Mouse (Mus musculus) stomach, embryonic 14.5 days (tissue): ENCODE data around the gene Padi4. TPM values are rescaled to one million over a fixed set of nuclear protein-coding genes. Genes with fewer than 3 reads are reported as not detected.
A peak's percentile ranks its signal among the peaks of the same experiment; 100 is the strongest.

Source experiments
- ATAC-seq: fragments of 200-750 bp; cut with Nextera tagmentation; 2 replicates; pipeline ENCODE4 v1.8.0; 2017; ENCODE audit warnings: low read depth, moderate TSS enrichment; ENCODE audit not compliant: insufficient number of reproducible peaks, insufficient read depth, low FRiP score
- H3K27ac ChIP-seq: fragments of 300-500 bp; sonication (generic); 2 replicates; pipeline ENCODE4 v1.5.1; 2014; ENCODE audit warnings: mild to moderate bottlenecking, low read length, moderate library complexity, mixed read lengths
- H3K27me3 ChIP-seq: fragments of 300-500 bp; sonication (generic); 2 replicates; pipeline ENCODE4 v1.6.1; 2014; ENCODE audit warnings: low read length, control low read depth, mixed read lengths; ENCODE audit not compliant: control insufficient read depth, insufficient read depth
- H3K36me3 ChIP-seq: fragments of 300-500 bp; sonication (generic); 2 replicates; pipeline ENCODE4 v1.6.1; 2014; ENCODE audit warnings: mild to moderate bottlenecking, control low read depth, low read length, moderate library complexity, mixed read lengths; ENCODE audit not compliant: control insufficient read depth, insufficient read depth
- H3K4me1 ChIP-seq: fragments of 300-500 bp; sonication (generic); 2 replicates; pipeline ENCODE4 v1.6.1; 2014; ENCODE audit warnings: low read length, control low read depth, mixed read lengths; ENCODE audit not compliant: control insufficient read depth, insufficient read depth
- H3K4me2 ChIP-seq: fragments of 300-500 bp; sonication (generic); replicated peaks from 2 replicates; pipeline ENCODE4 v1.6.1; 2014; ENCODE audit warnings: low read depth, low read length, control low read depth
- H3K4me3 ChIP-seq: fragments of 300-500 bp; sonication (generic); 2 replicates; pipeline ENCODE4 v1.5.1; 2014; ENCODE audit warnings: low read depth, low read length, control low read depth
- H3K9ac ChIP-seq: fragments of 300-500 bp; sonication (generic); replicated peaks from 2 replicates; pipeline ENCODE4 v1.6.1; 2014; ENCODE audit warnings: low read depth, mild to moderate bottlenecking, control low read depth, low read length, moderate library complexity, mixed read lengths
- H3K9me3 ChIP-seq: fragments of 300-500 bp; sonication (generic); 2 replicates; pipeline ENCODE4 v1.6.1; 2016; ENCODE audit warnings: low read depth, low read length, control low read depth; ENCODE audit not compliant: control insufficient read depth
- WGBS: fragments of 180-500 bp; shearing (Covaris S2); extraction: QIAGEN DNeasy Blood & Tissue Kit; methylation state at CpG from one replicate; pipeline ENCODE4 v1.1.7; 2014; 5-methylcytosine and 5-hydroxymethylcytosine counted together
- polyA plus RNA-seq: library from polyadenylated mRNA; unstranded; fragments of >200 nt; fragmentation: Nextera tagmentation; extraction: Ambion mirVana; gene quantifications from 2 replicates; pipeline ENCODE4 v1.2.1, GENCODE M21; 2014

Padi4 gene
- polyA plus RNA-seq, 1 experiment from 2014 or later, result 1.7 TPM

DNA sequence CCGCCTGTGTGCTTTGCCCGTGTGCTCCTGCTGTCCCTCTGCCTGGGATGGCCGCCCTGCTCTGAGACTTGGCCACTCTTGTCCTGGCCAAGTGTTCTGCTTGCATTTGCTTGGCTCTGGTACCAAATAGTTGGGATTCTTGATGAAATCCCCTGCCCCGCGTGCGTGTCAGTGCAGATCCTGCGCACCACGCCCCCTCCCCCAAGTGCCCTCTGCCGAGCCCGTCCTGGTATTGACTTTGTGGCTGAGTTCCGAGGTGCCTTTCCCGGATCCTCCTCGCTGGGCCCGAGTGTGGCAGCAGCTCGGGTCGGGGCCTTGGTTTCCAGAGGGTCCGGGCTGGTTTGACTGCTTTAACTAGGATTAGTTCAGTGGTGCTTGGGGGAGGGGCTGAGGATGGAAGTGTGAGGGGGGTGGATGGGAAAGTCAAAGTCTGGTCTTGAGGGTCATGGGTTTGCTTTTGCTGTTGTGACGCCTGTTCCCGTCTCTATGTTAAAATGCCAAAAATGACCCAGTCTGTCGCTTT is 52.0 kb downstream of the Padi4 start:
- Histone ChIP-seq H3K9me3 (no peaks in the 10 kb centered on the region), H3K9ac (no peak overlapping the region), H3K4me3 (no peak overlapping the region), H3K27me3 (no peaks in the 10 kb centered on the region), H3K27ac (no peak overlapping the region), H3K36me3 (peaks cover 47% of the 10 kb centered on the region), H3K4me2 (no peak overlapping the region), H3K4me1 (no peaks in the 10 kb centered on the region)
- ATAC-seq, result no peak
- 77% methylated on average over 20 of the region's 20 CpGs for WGBS

DNA sequence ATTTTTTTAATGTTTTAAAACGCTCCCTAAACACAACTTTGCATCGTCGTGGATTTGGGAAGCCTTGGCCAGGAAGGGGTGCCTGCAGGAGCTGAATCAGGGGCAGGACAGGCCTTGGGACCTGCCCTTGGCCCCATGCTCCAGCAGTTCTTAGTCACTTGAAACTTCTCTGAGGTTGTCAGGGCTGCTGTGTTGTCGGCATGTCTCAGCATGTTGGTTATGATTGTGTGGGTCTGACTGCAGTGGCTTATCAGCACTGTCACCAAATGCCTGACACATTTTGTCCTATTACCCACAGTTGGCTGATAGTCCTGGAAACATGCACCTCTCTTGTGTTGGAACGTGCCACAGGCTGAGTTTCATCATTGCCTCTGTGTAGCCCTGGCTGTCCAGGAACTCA is 53.9 kb downstream of the Padi4 start:
- no peak overlapping the region for H3K9ac ChIP-seq
- no peaks in the 10 kb centered on the region for H3K9me3 ChIP-seq
- no peak overlapping the region for H3K27ac ChIP-seq
- H3K4me1 ChIP-seq, result no peaks in the 10 kb centered on the region
- no peak overlapping the region for H3K4me2 ChIP-seq
- 78% methylated on average over 5 of the region's 5 CpGs for WGBS
- peaks cover 66% of the 10 kb centered on the region for H3K36me3 ChIP-seq
- no peak overlapping the region for H3K4me3 ChIP-seq
- no peak for ATAC-seq
- no peaks in the 10 kb centered on the region for H3K27me3 ChIP-seq

DNA sequence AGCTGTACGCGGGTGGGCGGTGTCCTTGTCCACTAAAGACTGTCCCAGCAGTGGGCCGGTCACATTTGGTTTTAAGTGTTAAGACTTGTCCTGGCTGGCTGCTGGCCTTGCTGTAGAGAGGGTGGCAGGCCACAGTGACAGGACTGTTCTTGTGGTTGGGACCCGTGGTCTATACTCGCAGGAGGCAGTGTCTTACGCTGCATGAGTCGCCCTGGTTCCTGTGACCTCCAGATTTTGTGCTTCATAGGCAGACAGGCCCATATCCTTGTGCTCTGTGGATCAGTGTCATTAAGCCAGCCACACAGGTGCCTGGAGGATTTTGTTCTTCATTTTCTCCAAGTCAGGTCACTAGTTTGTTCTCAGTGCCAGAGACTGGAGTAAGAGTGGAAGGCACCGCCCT is 55.6 kb downstream of the Padi4 start:
- H3K9me3 ChIP-seq, result no peaks in the 10 kb centered on the region
- no peak overlapping the region for H3K9ac ChIP-seq
- 95% methylated on average over 9 of the region's 9 CpGs for WGBS
- H3K4me1 ChIP-seq, result peaks cover 5% of the 10 kb centered on the region; the same call in 1 of the 2 replicates
- H3K4me3 ChIP-seq, result no peak overlapping the region
- H3K27ac ChIP-seq, result no peak overlapping the region
- H3K36me3 ChIP-seq, result peaks cover 81% of the 10 kb centered on the region
- H3K4me2 ChIP-seq, result no peak overlapping the region
- no peak for ATAC-seq
- H3K27me3 ChIP-seq, result no peaks in the 10 kb centered on the region

DNA sequence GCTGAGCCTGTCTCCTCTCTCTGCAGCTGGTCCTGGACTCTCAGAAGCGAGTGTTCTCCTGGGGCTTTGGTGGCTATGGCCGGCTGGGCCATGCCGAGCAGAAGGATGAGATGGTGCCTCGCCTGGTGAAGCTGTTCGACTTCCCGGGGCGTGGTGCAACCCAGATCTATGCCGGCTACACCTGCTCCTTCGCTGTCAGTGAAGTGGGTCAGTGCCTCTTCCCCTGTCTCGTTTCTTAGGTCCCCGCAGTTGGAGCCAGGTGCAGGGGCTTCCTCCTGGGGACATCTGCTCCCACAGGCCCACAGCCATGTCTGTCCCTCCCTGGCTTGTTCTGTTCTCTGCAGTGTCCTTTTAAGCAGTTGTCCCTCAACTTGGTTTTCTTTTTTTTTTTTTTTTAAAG is 57.0 kb downstream of the Padi4 start:
- ATAC-seq, result no peak
- 95% methylated on average over 11 of the region's 11 CpGs for WGBS

DNA sequence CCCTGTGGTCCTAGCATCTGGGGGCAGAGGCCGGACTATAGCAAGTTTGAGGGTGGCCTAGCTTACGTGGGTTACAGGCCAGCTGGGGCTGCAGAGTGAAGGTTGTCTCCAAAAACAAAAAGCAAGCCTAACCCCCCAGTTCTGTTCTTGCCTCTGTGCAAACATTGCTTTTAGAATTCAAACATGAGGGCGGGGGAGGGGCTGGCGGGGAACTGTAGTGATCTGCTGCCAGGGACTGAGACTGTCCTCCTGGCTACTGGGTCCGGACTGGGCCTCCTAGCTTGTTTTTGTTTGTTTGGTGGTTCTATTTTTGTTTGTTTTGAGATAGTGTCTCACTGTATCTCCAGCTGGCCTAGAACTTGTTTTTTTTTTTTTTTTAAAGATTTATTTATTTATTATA is 59.5 kb downstream of the Padi4 start:
- Histone ChIP-seq H3K9ac (no peak overlapping the region), H3K36me3 (peaks cover 94% of the 10 kb centered on the region), H3K27me3 (no peaks in the 10 kb centered on the region), H3K4me2 (no peak overlapping the region), H3K9me3 (no peaks in the 10 kb centered on the region), H3K4me1 (peaks cover 5% of the 10 kb centered on the region; the same call in 1 of the 2 replicates), H3K4me3 (no peak overlapping the region), H3K27ac (no peak overlapping the region)
- WGBS, result 75% methylated on average over 5 of the region's 5 CpGs
- ATAC-seq, result no peak

More for the DNA sequence above, 57.0 kb downstream of the Padi4 start:
- Histone ChIP-seq H3K9ac (no peak overlapping the region), H3K4me2 (no peak overlapping the region), H3K4me3 (no peak overlapping the region), H3K36me3 (peaks cover 95% of the 10 kb centered on the region), H3K27ac (no peak overlapping the region), H3K4me1 (peaks cover 5% of the 10 kb centered on the region; the same call in 1 of the 2 replicates), H3K9me3 (no peaks in the 10 kb centered on the region), H3K27me3 (no peaks in the 10 kb centered on the region)

DNA sequence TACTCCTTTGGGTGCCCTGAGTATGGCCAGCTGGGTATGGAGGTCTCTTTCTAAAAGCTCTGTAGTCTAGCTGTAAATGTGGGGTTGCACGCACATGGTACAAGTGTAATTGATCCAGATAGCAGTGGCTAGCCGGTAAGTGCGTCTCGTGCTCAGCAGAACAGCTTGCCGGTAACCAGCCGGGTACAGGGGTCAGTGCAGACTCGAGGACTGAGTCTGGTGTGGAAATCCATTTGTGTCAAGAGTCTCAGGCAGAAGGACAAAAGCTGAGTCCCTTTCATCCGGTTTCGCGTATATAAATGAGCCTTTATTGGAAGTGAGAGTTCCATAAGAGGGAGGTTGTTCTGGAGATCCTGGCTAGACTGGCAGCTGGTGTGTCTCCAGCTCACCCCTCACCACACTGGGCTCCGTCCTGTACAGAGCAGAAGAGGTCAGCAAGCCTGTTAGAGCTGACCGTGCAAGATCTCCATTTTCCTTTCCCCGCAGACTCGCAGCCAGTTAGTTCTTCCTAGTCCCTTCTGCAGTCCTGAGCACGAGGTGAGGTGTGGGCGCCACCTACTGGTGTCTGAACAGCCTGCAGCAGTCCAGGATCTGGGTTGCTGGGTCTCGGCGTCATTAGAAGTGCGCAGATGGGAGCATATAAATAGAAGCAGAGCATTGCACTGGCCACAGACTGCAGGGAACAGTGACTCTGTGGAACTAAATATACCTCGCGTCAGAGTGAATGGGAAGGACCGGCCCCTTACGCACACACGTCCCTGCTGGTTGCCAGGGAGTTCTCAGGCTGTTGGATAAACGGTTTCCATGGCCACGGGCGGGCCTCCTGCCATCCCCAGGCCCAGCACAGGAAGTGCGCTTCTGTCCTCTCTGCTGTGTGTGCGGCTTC is 60.3 kb downstream of the Padi4 start:
- no peaks in the 10 kb centered on the region for H3K27me3 ChIP-seq
- H3K27ac ChIP-seq, result no peak overlapping the region
- H3K4me2 ChIP-seq, result no peak overlapping the region
- 46% methylated on average over 29 of the region's 29 CpGs for WGBS
- H3K9ac ChIP-seq, result no peak overlapping the region
- no peak overlapping the region for H3K4me3 ChIP-seq
- H3K36me3 ChIP-seq, result peaks cover 94% of the 10 kb centered on the region
- ATAC-seq, result peak; percentile 71
- H3K9me3 ChIP-seq, result no peaks in the 10 kb centered on the region
- peaks cover 5% of the 10 kb centered on the region; the same call in 1 of the 2 replicates for H3K4me1 ChIP-seq

DNA sequence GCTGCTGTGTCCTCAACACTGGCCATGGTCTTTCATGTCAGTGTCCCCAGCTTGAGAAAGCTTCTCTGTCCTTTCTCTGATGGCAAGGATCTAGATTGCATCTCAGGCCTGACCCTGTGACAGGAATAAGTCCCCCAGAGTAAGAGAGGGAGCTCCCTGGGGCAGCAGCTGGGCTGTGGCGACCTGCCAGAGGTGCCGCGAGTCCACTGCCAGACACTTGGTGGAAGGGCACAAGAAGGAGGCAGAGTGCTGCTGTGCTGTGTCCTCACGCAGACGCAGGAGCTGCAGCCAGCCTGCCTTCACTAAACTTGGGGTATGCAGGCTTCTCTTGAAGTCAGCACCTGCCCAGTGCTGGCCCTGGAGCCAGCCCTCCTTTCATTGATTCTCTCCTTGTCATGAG is 62.7 kb downstream of the Padi4 start:
- 80% methylated on average over 5 of the region's 5 CpGs for WGBS
- Histone ChIP-seq H3K4me3 (no peak overlapping the region), H3K27me3 (no peaks in the 10 kb centered on the region), H3K4me2 (no peak overlapping the region), H3K36me3 (peaks cover 79% of the 10 kb centered on the region), H3K9me3 (no peaks in the 10 kb centered on the region), H3K9ac (no peak overlapping the region), H3K27ac (no peak overlapping the region), H3K4me1 (peaks cover 16% of the 10 kb centered on the region)
- ATAC-seq, result no peak

DNA sequence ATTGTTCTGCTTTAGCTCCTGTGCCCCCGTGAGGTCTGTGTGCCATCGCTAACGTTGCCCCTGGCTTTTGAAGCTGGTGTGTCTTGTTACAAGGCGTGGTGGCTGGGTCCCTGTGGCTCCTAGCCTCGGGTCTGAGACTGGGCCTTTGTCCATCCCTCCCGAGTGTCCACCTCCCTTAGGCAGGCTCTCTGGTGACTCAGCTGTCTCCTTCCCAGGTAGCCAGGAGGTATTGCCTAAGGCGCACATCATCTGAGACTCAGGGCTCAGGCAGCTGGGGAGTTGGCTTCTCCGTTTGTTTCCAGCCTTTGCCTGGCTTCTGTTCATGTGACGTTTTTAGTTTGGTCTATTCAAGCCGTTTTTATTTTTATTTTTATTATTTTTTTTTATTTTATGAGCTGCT is 63.3 kb downstream of the Padi4 start:
- no peaks in the 10 kb centered on the region for H3K27me3 ChIP-seq
- H3K9me3 ChIP-seq, result no peaks in the 10 kb centered on the region
- H3K4me1 ChIP-seq, result peaks cover 16% of the 10 kb centered on the region
- peaks cover 78% of the 10 kb centered on the region for H3K36me3 ChIP-seq
- H3K4me3 ChIP-seq, result no peak overlapping the region
- H3K27ac ChIP-seq, result no peak overlapping the region
- ATAC-seq, result no peak
- WGBS, result 84% methylated on average over 10 of the region's 10 CpGs
- H3K4me2 ChIP-seq, result no peak overlapping the region
- no peak overlapping the region for H3K9ac ChIP-seq
